Mouse (Mus musculus) lung, adult 2 months (tissue): ENCODE results near the gene Tpp1.

ENCODE experiments used
- CTCF ChIP-seq: fragments of 200-500 bp; IDR thresholded peaks from 2 replicates; pipeline ENCODE4 v1.5.1; 2011; ENCODE audit warnings: mild to moderate bottlenecking, low read length, control low read depth; ENCODE audit not compliant: insufficient read depth
- POLR2A ChIP-seq: fragments of 200-500 bp; IDR thresholded peaks from 2 replicates; pipeline ENCODE4 v1.6.1; 2011; ENCODE audit warnings: low read depth, mild to moderate bottlenecking, control low read depth, low read length, borderline replicate concordance; ENCODE audit errors: extremely low read depth

DNA sequence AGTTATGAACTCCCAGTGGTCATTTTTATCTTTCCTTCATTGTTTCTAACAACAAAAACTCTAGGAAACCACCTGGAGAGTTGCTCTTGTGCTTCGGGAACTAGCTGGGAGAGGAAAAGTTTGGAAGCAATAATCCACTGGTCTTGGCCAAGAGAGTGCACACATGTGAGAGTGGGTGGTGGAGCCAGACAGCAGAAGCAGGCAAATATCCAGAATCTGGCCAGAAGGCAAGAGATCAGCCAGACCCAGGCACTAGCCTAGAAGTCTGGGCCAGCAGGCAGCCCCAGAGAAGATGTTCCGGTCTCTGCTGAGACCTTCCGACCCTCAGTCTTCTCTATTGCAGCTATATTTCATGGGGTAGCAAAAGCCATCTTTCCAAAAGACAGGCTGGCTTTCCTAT is 17.9 kb upstream of the Tpp1 start:
- TF ChIP-seq CTCF: no peak
- no peak for TF ChIP-seq POLR2A
